In the genomic region with DNA sequence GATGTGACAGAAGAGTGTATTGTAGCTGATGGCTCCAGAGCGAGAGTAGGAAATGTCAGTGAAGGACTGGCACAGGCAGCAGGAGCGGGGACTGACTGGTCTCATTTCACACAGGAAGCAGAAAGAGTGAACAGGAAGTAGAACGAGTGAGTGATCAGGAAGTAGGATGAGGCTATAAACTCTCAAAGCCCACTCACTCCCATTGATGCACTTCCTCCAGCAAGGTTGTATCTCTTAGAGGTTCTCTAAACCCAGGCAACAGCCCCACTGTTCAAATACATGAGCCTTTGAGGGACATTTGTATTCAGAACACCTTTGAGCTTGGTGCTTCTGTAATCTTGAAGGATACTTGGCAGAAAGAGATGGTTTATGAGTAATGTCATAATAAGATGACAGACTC, we compare ENCODE assay signal across 22 mouse cellular contexts. TPM values are rescaled to one million over a fixed set of nuclear protein-coding genes. Genes with fewer than 3 reads are reported as not detected.
DNase-seq lines count a peak whose midpoint lies in the region; ATAC-seq and TF ChIP-seq lines count a peak whose summit lies in the region.
"Had no signal": no experiment of that assay in that cellular context is flagged by ENCODE, and none has a peak within 500 bp of the region (broad histone marks: within the 10 kb centered on the region; RNA-seq: fewer than 3 reads in every experiment).

No protein-coding gene starts in this region.

- TF ChIP-seq CTCF in bone marrow macrophage, adult 2 months (IDR thresholded peaks at IDR 0.05; ENCODE audit: low read depth, low read length): no peak

- intact Hi-C loops in left cerebral cortex, postnatal 36 days (cut with DNase I): no loop called here

- no peak overlapping the region for H3K4me2 ChIP-seq in liver, embryonic 12.5 days
- H3K4me2 ChIP-seq: forebrain, embryonic 13.5 days; hindbrain, embryonic 13.5 days; limb, embryonic 15.5 days; midbrain, embryonic 15.5 days; neural tube, embryonic 12.5 days had no signal

- DNase-seq in 3T3-L1 (ENCODE audit: low read depth, low spot score): peak; percentile 48
- peak; percentile 59 for DNase-seq in CD4-positive helper T cell, adult 2 months (ENCODE audit: low read depth, low spot score)
- DNase-seq in retina, embryonic 14.5 days (ENCODE audit: low spot score): no peak
- DNase-seq in left cerebral cortex, postnatal 36 days (ENCODE audit: low spot score in 2 of 2): no peak
- DNase-seq: cerebellum, adult 11 months; cerebellum, postnatal 14 days; heart, adult 18-20 months; heart, postnatal 10 days; kidney, postnatal 14 days; layer of hippocampus, adult 9-11 months; liver, postnatal 0 days; thymus, postnatal 4 days had no signal

- H3K4me3 ChIP-seq in bone marrow macrophage, adult 2 months (ENCODE audit: insufficient read depth, low read length): no peak overlapping the region
- H3K4me3 ChIP-seq in megakaryocyte, embryonic 14.5 days (replicated peaks): peak overlapping the region; percentile 16
- H3K4me3 ChIP-seq in liver, embryonic 12.5 days: no peak overlapping the region
- H3K4me3 ChIP-seq: forebrain, embryonic 13.5 days; hindbrain, embryonic 13.5 days; limb, embryonic 15.5 days; midbrain, embryonic 15.5 days; neural tube, embryonic 12.5 days had no signal

- no peak for TF ChIP-seq POLR2A in bone marrow macrophage, adult 2 months (IDR thresholded peaks at IDR 0.05; ENCODE audit: borderline replicate concordance, low read depth, low read length)

- no peaks in the 10 kb centered on the region for H3K27me3 ChIP-seq in megakaryocyte, embryonic 14.5 days (replicated peaks)
- no peaks in the 10 kb centered on the region for H3K27me3 ChIP-seq in liver, embryonic 12.5 days (replicated peaks)
- H3K27me3 ChIP-seq: forebrain, embryonic 13.5 days; hindbrain, embryonic 13.5 days; limb, embryonic 15.5 days; midbrain, embryonic 15.5 days; neural tube, embryonic 12.5 days had no signal

- peak overlapping the region; percentile 35; the same call in 1 of the 2 replicates for H3K27ac ChIP-seq in bone marrow macrophage, adult 2 months (ENCODE audit: insufficient read depth, low read depth, low read length)
- H3K27ac ChIP-seq in liver, embryonic 12.5 days: no peak overlapping the region
- H3K27ac ChIP-seq: forebrain, embryonic 13.5 days; hindbrain, embryonic 13.5 days; limb, embryonic 15.5 days; midbrain, embryonic 15.5 days; neural tube, embryonic 12.5 days; stomach, postnatal 0 days had no signal

- no peak for ATAC-seq in liver, embryonic 12.5 days
- ATAC-seq: forebrain, embryonic 13.5 days; intestine, embryonic 16.5 days; liver, postnatal 0 days; midbrain, embryonic 15.5 days had no signal

- peaks cover 94% of the 10 kb centered on the region for H3K36me3 ChIP-seq in megakaryocyte, embryonic 14.5 days (replicated peaks; ENCODE audit: low read length)
- peaks cover 77% of the 10 kb centered on the region for H3K36me3 ChIP-seq in liver, embryonic 12.5 days

- no peak overlapping the region for H3K9ac ChIP-seq in liver, embryonic 12.5 days
- H3K9ac ChIP-seq: forebrain, embryonic 13.5 days; hindbrain, embryonic 13.5 days; limb, embryonic 15.5 days; liver, postnatal 0 days; midbrain, embryonic 15.5 days; neural tube, embryonic 12.5 days had no signal

- H3K9me3 ChIP-seq in megakaryocyte, embryonic 14.5 days: no peaks in the 10 kb centered on the region
- H3K9me3 ChIP-seq in liver, embryonic 12.5 days (replicated peaks): no peaks in the 10 kb centered on the region
- H3K9me3 ChIP-seq: forebrain, embryonic 13.5 days; hindbrain, embryonic 13.5 days; limb, embryonic 15.5 days; midbrain, embryonic 15.5 days; neural tube, embryonic 12.5 days had no signal

- H3K4me1 ChIP-seq in bone marrow macrophage, adult 2 months (ENCODE audit: control insufficient read depth, insufficient read depth, low read length): peaks cover 20% of the 10 kb centered on the region
- peaks cover 62% of the 10 kb centered on the region for H3K4me1 ChIP-seq in megakaryocyte, embryonic 14.5 days
- H3K4me1 ChIP-seq in liver, embryonic 12.5 days: no peaks in the 10 kb centered on the region
- H3K4me1 ChIP-seq: forebrain, embryonic 13.5 days; hindbrain, embryonic 13.5 days; limb, embryonic 15.5 days; midbrain, embryonic 15.5 days; neural tube, embryonic 12.5 days had no signal

- 48% methylated on average over 3 of the region's 3 CpGs for WGBS in liver, embryonic 12.5 days (ENCODE audit: insufficient replicate concordance)

RNA-seq across cellular contexts. Expression of gene Edem1, which starts 15.7 kb away (rescaled TPM):
- 186 and 200 TPM in 2 replicates for polyA plus RNA-seq in bone marrow macrophage, adult 2 months (2012; ENCODE audit: insufficient read depth, insufficient read length, missing spikeins)
- 26.4 and 31.0 TPM in 2 replicates for polyA plus RNA-seq in megakaryocyte, embryonic 14.5 days (2012; ENCODE audit: insufficient read depth, low replicate concordance)
- 30.8 TPM in 2 replicates for polyA plus RNA-seq in liver, embryonic 12.5 days (2016; fragmentation: Nextera tagmentation; extraction: Ambion mirVana)
- total RNA-seq in left cerebral cortex, postnatal 36 days (2021): 10 to 100 TPM; 17.5 to 17.6 TPM

Comparison
In these comparisons a context has a peak if more than half of its experiments do, and no peak if none do; other contexts are left out.
1. DNase-seq: peak in 3T3-L1 (single experiment) and CD4-positive helper T cell, adult 2 months (single experiment); none in retina, embryonic 14.5 days (single experiment) and left cerebral cortex, postnatal 36 days (0 of 2).